Mouse (Mus musculus): ENCODE measurements at regions not wholly inside any gene's neighbourhood (a gene's known extent, or its start where the extent isn't known, plus 50 kb on each side); places are given as distances from the start of the nearest gene placed in this dataset.

DNA sequence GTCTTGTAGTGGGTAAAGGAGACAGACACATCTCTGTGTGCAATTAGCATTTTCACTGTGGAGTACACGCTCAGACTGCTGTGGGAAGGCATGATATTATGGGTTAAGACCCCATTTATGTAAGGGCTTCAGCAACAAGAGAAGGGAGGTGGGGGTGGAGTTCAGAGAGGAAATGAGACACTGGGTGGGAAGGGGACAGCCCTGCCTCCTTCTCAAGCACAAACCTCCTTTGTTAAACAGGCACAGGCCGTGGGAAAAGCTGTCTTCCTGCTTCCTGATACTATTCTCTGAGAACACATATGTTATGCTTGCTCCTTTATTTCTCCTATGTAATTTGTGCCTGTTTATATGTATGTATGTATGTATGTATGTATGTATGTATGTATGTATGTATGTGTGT, 237.4 kb upstream of the Cxcr4 start:
- ATAC-seq (replicated peaks; ENCODE audit: poor library complexity), result no peak

DNA sequence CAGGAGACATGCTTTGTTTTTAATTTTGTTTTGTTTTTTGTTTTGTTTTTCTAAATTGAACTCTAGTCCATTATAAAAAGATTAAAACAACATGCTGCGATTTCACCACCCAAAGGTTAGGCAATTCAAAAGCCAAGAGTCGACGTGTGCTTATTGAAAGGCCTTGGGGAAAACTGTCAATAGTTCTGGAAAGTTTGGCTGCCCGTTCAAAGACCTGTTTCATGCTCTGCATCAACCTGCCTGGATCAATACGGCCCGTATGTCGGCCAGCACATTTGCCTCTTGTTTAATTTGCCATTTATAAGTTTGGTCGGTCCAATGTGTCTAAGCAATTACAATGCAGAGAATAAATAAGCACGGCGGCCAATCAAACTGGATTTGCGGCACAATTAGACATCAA, 234.3 kb upstream of the Cxcr4 start:
- ATAC-seq (replicated peaks; ENCODE audit: poor library complexity), result no peak

DNA sequence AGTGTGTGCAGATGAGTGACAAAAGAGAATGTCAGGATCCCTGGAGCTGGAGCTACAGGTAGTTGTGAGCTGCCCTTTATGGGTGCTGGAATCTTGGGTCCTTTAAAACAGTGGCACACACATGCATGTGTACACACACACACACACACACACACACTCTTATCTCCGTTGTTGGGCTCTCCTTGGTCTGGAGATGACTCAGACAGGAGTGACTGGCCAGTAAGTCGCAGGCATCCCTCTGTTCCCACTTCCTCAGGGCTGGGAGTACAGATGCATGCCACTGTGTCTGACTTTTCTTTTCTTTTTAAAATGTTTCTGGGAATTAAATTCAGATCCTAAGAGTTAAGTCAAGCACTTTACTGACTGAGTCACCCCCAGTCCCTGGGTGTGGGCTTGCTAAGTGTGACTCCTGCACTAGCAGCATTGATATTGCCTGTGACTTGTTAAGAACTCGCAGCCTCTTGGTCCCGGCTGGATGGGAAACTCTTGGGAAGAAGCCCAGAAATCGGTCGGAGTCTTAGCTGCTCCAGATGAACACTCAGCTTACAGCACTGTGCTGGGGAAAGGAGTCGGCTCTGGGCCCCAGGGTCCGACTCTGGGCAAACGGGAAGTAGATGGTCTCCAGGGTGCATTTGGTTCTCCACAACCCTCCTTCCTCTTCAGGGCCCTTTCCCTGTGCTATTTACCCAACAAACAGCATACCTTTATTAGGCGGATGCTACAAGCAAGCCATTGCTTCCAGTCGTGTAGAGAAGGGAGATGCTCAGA, 233.0 kb upstream of the Cxcr4 start:
- peak; percentile 59 for ATAC-seq (replicated peaks; ENCODE audit: poor library complexity)

DNA sequence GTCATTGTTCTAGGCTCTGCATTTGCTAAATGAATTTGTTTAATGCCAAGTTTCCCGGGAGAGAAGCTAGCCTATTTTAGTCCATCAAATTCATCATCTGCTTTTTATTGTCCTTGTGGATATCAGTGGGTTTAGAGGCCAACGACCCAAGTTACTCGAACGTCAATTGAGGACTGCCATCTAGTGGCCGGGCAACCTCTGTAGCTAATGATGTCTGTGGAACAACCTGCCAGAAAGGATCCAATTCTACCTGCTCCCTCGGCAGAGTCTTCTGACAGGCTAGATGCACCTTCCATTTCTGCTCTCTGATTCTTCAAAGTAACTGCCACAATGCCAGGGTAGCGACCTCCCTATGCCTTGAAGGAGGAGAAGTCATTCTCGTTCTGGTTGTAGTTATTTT, 232.1 kb upstream of the Cxcr4 start:
- peak; percentile 72 for ATAC-seq (replicated peaks; ENCODE audit: poor library complexity)

DNA sequence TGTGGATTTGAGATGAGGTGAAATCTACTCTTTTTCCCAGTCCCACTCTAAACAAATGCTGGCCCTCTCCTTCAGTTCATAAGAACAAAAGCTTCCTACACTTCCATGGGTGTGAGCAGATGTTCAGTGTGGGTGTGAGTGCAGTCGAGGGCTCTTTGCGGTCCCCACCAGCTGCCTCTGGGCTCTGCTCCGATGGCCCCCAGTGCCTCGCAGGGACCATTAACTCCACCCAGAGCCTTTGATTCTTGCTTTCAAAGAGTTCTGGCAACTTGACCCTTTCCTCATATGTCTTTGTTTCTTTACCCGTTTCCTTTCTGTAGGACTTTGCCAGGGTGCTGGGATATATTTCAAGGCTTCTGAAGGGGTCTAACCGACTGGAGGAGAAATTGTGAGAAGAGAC, 229.9 kb upstream of the Cxcr4 start:
- ATAC-seq (replicated peaks; ENCODE audit: poor library complexity), result no peak

DNA sequence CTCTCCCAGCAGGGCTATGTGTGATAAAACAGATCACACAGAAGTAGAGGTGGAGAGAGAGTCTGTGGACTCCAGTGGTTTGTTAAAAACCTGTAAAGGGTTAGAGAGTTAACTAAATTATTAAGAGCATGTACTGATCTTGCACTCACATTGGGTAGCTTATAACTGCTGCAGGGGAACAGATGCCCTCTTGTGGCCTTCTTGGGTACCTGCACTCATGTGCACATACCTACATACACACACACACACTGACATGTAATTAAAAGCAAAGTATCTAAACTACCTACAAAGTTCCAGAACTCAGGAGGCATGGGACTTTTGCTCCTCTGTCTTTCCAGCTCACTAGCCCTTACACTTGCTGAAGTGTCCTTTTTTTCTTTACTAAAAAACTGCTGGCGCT, 228.4 kb upstream of the Cxcr4 start:
- no peak for ATAC-seq (replicated peaks; ENCODE audit: poor library complexity)

DNA sequence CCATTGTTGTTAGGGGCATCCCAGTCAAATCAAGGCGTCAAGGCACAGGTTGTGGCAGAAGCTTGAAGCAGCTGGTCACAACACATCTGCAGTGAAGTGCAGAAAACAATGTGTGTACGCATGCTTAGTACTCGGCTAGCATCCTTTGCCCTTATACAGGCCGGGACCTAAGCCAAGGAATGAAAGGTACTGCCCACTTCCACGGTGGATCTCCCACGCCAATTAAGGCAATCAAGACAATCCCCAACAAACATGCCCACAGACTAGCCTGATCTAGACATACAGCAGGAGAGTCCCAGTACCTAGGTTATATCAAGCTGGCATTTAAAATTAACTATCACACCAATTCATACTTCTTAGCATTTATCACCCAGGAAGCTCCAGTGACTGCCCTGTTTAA, 227.5 kb upstream of the Cxcr4 start:
- no peak for ATAC-seq (replicated peaks; ENCODE audit: poor library complexity)

DNA sequence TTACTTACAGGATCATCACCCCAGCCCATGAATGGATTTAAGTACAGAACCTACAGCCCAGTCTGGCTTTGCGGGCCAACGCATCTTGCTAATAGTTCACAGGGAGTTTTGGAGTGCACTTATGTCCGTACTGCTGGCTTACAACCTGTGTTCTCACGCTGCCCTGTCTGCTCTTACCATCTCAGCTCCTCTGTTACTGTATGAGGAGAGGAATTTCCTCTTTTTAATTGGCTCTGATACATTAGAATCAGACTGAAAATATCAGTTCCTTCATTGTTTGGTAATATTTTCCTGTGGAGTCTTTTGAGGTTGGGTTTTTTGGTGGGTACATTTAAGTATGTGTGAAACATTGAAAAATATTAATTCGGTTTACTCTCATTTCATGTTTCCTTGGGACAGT, 221.3 kb upstream of the Cxcr4 start:
- peak; percentile 49 for ATAC-seq (replicated peaks; ENCODE audit: poor library complexity)

DNA sequence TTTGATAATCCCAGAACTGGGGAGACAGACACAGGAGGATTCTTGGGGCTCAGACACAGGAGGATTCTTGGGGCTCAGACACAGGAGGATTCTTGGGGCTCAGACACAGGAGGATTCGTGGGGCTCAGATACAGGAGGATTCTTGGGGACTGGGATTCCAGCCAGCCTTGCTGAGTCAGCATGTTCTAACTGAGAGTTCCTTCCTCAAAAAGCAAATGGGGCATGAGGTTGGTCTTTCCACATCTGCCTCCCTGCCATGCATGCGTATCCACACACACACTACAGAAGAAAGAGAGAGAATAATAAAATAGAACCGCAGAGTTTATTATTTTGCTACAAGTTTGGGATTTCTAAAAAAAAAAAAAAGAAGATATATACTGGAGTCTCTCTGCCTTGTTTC, 218.8 kb upstream of the Cxcr4 start:
- ATAC-seq (replicated peaks; ENCODE audit: poor library complexity), result peak; percentile 91

DNA sequence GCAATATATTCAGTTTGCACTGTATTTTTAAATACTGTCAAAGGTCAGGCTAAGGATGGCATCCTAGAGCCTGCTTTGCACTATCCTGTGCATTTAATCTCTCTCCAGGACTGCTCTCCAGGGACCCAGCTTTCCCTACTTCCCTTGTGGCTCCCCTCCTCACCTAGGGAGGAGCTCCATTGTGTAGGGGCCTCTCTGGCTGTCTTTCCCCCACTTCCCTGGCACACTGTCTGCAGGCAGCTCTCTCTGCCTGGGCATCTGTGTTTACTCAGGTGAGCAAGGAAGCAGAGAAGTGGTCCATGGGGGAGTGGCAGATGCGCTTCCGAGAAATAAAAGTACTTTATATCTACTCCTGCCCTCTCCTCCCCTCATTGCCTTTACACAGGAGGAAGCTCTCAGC, 218.0 kb upstream of the Cxcr4 start:
- no peak; the same call in 1 of the 2 replicates for ATAC-seq (replicated peaks; ENCODE audit: poor library complexity)

DNA sequence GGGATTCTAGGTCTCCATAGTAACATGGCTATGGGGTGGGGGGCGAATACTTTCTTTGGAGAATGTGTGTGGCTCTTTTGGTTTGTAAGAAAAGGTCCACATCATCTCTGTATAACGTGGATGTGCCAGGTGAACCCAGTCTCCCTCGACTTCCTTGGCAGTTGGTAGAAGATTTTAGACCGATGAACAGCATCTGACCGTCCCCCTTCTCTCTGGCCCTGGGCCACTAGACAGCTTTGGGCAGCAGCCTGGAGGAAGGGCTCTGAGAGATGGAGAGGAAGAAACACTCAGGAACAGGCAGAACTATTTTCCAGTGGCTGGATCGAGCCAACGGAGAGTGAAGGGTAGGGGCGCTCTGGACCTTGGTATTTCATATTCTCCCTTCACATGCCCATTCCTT, 217.5 kb upstream of the Cxcr4 start:
- no peak for ATAC-seq (replicated peaks; ENCODE audit: poor library complexity)

DNA sequence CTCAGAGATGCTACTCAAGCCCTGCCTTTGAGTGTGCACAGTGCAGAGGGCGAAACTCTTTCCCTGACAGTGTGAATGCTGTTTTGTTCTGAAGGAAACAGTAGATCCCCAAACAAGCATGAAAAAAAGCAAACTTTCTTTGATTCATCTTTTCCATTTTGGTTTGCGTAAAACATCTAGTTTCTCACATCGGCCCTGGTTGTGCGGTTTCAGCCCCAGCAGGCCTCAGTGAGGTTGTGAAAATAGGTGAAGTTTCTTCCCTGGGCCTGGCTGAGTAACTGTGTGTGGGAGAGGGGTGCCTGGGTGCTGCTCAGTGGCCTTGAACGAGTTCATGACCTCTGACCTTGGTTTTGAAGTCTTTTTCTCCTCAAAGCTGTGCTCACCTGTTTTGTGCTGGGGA, 216.5 kb upstream of the Cxcr4 start:
- ATAC-seq (replicated peaks; ENCODE audit: poor library complexity), result no peak

DNA sequence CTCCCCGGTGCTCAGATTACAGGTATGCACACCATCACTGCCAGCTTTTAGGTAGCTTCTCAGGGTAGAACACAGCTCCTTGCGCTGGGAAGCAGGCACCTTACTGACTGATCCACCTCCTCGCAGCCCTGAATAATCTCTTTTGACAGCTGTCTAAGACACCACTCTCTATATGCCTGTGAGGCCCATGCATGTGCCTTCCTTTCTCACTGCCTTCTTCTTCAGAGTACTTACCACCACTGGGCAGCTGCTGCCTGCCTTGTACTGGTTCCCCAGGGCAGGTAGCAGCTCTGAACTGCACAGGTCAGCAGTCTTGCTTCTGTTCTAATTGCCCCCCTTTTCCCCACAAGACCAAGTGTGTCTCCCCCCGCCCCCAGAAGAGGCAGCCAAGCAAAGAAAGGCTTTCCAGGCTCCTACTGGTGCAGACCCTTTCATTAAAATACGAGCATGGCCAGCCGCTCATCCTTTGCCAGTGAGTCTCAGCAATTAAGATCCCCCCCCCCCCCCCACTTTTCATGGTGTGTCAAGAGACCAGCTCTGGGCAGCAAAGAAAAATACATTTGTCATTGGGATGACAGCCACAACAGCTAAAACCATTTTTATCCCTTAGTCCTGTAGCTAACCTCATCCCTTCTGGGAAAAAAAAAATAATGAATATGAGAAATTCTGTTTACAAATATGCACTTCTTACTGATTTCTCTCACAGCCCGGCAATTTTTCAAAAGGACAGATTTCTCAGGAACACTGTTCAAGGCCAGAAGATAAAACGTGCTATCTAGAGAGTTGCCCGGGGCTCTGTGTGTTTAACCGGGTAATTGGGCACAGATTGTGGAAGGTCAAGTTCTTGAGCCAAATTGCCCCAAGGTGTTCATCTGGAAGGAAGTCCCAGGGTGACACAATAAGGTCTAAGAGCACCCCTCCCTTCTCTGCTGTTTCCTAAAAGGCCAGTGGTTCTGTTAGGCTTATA, 213.9 kb upstream of the Cxcr4 start:
- ATAC-seq (replicated peaks; ENCODE audit: poor library complexity), result no peak

DNA sequence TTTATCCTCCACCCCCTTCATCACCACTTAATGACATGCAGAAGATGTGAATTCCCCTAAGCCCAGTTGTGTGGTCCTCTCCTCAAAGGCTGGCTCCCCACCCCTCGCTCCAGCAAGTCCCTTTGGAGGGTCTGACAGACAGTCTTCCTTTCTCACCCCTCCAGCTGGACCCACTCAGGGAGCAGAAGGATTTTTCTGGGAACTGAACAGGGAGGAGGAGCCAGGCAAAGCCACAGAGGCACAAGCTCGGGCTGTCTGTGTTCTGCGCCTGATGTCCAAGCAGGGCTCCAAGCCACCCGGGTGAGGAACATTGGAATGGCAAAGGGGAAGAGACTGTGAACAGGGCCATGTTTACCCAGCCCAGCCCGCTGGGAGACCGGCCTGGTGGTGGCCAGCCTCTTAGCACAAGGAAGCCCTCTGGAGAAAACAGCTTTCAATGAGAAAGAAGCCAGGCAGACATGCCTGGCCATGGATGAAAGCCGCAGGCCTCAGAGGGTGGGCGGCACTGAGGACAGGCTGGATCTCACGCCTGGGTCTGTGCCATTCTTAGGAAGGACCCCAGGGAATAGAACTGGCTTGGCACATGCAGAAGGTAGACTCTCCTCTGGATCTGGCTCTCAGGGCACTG, 211.5 kb upstream of the Cxcr4 start:
- no peak for ATAC-seq (replicated peaks; ENCODE audit: poor library complexity)

DNA sequence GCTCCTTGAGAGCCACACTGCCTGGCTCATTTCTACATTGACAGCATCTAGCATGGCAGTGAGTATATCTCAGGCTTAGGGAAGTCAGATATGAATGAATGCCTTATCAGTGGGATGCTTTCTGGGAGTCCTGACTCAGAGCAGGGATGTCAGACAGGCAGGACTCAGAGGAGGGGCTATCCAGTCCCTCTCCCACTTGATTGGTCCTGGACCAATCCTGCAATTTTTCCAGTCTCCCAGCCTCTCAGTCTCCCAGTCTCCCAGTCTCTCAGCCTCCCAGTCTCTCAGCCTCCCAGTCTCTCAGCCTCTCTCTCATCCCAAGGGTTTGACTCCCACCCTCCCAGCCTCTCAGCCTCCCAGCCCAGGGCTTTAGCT, 211.0 kb upstream of the Cxcr4 start:
- no peak for ATAC-seq (replicated peaks; ENCODE audit: poor library complexity)

DNA sequence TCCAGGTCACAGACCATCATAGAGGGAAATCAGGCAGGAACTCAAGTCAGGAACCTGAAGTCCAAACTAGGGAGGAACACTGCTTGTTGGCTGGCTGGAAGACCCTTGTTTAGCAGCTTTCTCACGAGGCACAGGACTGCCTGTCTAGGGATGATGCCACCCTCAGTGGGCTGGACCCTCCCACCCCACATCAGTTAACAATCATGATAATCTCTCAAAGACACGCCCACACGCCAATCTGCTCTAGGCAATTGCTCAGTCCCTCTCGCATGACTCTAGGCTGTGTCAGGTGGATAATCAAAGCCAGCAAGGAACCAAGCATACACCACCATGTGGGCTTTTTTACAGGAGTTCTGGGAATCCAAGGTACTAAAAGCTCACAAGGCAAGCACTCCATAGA, 206.6 kb upstream of the Cxcr4 start:
- no peak for ATAC-seq (replicated peaks; ENCODE audit: poor library complexity)

DNA sequence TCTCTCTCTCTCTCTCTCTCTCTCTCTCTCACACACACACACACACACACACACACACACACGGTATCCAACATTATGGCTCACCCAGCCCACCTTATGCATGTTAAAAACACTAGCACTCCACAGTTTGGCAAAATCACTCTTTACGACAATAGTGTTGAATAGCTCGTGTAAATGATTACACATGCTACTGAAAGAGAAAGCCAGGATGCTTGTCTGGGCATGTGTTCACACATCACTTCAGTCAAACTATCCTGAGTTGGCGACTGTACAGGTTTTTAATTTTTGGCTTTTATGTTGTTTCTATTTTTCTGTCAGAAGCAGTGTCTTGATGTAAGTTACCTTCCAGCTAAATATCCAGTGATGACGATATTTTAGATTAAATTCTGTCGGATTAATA, 203.6 kb upstream of the Cxcr4 start:
- no peak for ATAC-seq (replicated peaks; ENCODE audit: poor library complexity)

DNA sequence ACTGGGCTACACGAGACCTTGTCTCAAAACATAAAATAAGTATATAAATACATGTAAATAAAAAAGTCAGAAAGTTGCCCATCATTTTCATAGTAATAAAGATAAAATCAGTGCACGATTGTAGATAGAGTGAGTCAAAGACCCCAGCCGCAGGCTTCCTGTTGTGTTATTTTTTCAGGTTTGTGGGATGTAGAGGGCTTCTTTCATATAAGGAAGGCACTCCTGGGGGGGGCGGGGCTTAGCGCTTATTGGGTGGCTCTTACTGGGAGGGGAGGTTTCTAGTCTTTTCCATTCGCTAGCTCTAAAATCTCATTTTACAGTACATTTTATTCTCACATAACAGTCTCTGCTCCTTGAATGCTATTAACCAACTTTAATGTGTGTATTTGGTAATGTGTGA, 198.8 kb upstream of the Cxcr4 start:
- ATAC-seq (replicated peaks; ENCODE audit: poor library complexity), result no peak

DNA sequence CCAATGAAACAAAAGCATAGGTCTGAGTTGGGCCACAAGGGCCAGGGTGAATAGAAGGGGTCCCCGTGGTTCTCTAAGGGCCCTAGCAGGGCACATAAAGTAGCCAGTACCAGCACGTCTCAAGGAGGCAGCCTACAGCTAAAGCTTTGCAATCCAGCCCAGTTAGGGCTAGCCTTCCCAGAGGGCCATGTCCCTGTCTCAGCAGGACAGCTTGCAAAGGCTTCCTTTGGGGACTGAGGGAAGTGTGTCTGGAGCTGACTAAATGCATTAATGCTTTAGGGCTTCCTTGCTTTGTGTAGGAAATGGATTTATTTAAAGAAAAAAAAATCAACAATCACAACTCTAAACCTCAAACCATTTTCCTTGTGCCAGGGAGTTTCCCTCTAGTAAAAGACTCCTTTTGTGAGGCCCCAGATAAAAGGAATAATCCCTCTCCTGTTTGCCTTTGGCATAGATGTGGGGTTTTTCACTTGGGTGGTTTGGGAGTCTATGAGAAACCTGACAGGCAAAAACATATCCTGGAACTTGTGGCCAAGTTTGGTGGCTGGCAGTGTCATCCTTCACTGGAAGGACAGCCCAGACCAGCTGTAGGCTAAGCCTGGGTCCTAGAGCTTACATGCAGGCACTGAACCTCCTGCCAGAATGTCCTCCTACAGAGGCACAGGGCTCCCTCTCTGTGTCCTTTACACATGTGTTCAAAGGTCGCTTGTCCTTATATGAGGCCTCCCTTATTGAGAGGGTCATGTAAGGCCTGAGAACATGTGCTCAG, 197.7 kb upstream of the Cxcr4 start:
- no peak for ATAC-seq (replicated peaks; ENCODE audit: poor library complexity)

DNA sequence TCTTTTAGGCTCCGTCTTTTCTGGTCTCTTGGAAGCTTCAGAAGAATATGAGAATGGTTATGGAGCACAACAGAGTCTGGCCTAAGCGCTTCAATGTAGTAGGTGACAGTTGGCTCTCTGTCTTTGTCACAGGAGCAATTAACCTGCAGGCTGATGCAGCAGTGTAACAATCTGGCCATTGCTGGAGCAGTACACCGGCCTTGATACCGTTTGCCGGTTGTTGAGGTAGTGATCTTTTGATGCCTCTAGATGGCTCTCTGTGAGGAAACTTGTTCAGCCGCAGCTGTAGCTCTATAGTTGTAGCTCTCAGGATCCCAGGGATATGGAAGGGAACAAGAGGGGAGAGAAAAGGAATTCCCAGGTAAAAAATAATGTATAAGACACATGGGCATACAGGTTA, 196.1 kb upstream of the Cxcr4 start:
- ATAC-seq (replicated peaks; ENCODE audit: poor library complexity), result no peak

DNA sequence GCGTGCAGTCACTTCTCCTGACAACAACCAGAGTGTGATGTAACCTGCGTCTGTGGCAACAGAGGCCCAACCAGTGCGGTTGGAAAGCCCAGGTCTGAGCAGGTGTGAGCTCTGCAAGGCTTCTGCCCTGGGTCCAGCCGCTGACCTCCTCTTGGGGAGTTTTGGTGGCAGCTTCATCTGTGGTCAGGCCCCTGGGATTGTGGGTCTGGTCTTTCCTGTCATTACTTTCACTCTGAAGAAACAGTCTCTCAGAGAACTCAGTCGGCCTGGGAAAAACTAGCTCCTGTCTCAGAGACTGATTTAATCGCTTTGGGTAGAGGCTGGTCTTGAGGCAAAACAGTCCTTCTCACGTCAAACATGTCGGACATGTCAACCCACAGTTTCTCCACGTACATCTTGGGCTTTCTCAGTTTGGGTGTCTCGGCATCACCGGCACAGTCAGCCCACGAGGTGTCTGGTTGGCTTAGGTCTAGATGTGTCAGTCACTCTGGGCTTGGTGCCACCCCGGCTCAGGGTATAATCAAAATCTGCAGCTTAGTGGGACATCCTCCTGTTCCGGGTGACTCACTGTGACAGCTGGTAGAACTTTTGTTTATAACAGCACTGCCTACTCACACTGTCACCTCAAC, 195.0 kb upstream of the Cxcr4 start:
- peak; percentile 93 for ATAC-seq (replicated peaks; ENCODE audit: poor library complexity)
